Mouse (Mus musculus) kidney, postnatal 14 days (tissue): ENCODE measurements around the gene Tmem233.

ENCODE experiments used
- DNase-seq: peaks from one replicate; pipeline ENCODE4 v3.0.0; 2022; ENCODE audit warnings: mixed read lengths

The Tmem233 gene

GRCm38 (mm10) chr5:116026561-116026960, 56.5 kb downstream of the Tmem233 start:
- DNase-seq, result no peak

GRCm38 (mm10) chr5:116026107-116026506, 56.9 kb downstream of the Tmem233 start:
- DNase-seq, result no peak

- DNase-seq, result peak; percentile 95
Observed at GRCm38 (mm10) chr5:116024327-116024739, 58.7 kb downstream of the Tmem233 start, which contains the start of gene Prkab1. TSS of gene Prkab1 (minus strand) at chr5:116024508.

- DNase-seq, result no peak
Observed at GRCm38 (mm10) chr5:116023821-116024284, 59.2 kb downstream of the Tmem233 start.

- DNase-seq, result peak; percentile 69
Observed at GRCm38 (mm10) chr5:116023251-116023661, 59.8 kb downstream of the Tmem233 start.

- DNase-seq, result no peak
Observed at GRCm38 (mm10) chr5:116022658-116023200, 60.3 kb downstream of the Tmem233 start.

- DNase-seq, result no peak
Observed at GRCm38 (mm10) chr5:116022131-116022530, 60.9 kb downstream of the Tmem233 start.

- DNase-seq, result no peak
Observed at GRCm38 (mm10) chr5:116021552-116021951, 61.5 kb downstream of the Tmem233 start.

GRCm38 (mm10) chr5:116019371-116019770, 63.7 kb downstream of the Tmem233 start:
- DNase-seq, result peak; percentile 50

- peak; percentile 80 for DNase-seq
Observed at GRCm38 (mm10) chr5:116018784-116019183, 64.3 kb downstream of the Tmem233 start.

GRCm38 (mm10) chr5:116018196-116018595, 64.8 kb downstream of the Tmem233 start:
- no peak for DNase-seq

- no peak for DNase-seq
Observed at GRCm38 (mm10) chr5:116017391-116017790, 65.7 kb downstream of the Tmem233 start.

- DNase-seq, result no peak
Observed at GRCm38 (mm10) chr5:116016542-116016941, 66.5 kb downstream of the Tmem233 start.

GRCm38 (mm10) chr5:116014237-116014636, 68.8 kb downstream of the Tmem233 start:
- no peak for DNase-seq

GRCm38 (mm10) chr5:116013821-116014220, 69.2 kb downstream of the Tmem233 start:
- DNase-seq, result no peak

- DNase-seq, result no peak
Observed at GRCm38 (mm10) chr5:116012503-116012902, 70.5 kb downstream of the Tmem233 start.

- DNase-seq, result no peak
Observed at GRCm38 (mm10) chr5:116011700-116012099, 71.3 kb downstream of the Tmem233 start.

- DNase-seq, result peak; percentile 30
Observed at GRCm38 (mm10) chr5:116009884-116010627, 73.0 kb downstream of the Tmem233 start.

GRCm38 (mm10) chr5:116009091-116009851, 73.8 kb downstream of the Tmem233 start:
- DNase-seq, result peak; percentile 35

- peak; percentile 28 for DNase-seq
Observed at GRCm38 (mm10) chr5:116007723-116008122, 75.3 kb downstream of the Tmem233 start.

GRCm38 (mm10) chr5:116006324-116007099, 76.5 kb downstream of the Tmem233 start:
- DNase-seq, result peak; percentile 45

- no peak for DNase-seq
Observed at GRCm38 (mm10) chr5:116004271-116004670, 78.8 kb downstream of the Tmem233 start.

- peak; percentile 61 for DNase-seq
Observed at GRCm38 (mm10) chr5:116003825-116004224, 79.2 kb downstream of the Tmem233 start.
